Mouse (Mus musculus) bone marrow macrophage, adult 2 months (primary cell): ENCODE measurements at regions not wholly inside any gene's neighbourhood (a gene's known extent, or its start where the extent isn't known, plus 50 kb on each side); places are given as distances from the start of the nearest gene placed in this dataset.

Experiments
- CTCF ChIP-seq: IDR thresholded peaks from 2 replicates; pipeline ENCODE4 v1.5.1; 2012; ENCODE audit warnings: low read depth, mild to moderate bottlenecking, low read length, moderate library complexity
- POLR2A ChIP-seq: IDR thresholded peaks from 2 replicates; pipeline ENCODE4 v1.6.1; 2012; ENCODE audit warnings: mild to moderate bottlenecking, low read depth, low read length, borderline replicate concordance

DNA sequence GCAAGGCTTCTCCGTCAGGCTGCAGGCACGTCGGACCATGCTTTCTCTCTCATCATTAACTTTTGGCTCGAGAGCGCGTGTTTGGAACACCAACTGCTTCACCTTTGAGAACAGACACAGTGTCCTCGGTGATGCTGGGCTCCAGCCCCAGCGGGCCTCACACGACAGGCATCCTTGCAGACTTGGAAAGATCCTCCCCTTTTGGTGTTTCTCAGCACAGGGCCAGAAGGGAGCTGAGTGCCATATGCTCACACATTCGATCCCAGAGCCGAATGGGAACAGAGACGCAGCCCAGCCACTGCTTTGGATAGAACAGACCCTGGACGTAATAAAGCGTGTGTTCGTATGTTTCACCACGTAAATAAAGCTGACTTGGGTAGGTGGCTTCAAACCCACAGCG, 389.1 kb downstream of the Vrk1 start:
- TF ChIP-seq CTCF (no peak), POLR2A (no peak)
